Mouse (Mus musculus): ENCODE measurements around the gene Olfr479. TPM values are rescaled to one million over a fixed set of nuclear protein-coding genes. Genes with fewer than 3 reads are reported as not detected.
"Not testable (repeated sequence)": the region's sequence is repeated elsewhere in the genome, so short reads cannot be mapped to it uniquely, and the experiment has no call there.

The Olfr479 gene
- polyA plus RNA-seq (2014; fragmentation: Nextera tagmentation; extraction: Ambion mirVana) = not detected in 2 replicates

- Histone ChIP-seq H3K4me2 (replicated peaks; ENCODE audit: low read depth, low read length) (no peak within 1 kb of the TSS), H3K27me3 (ENCODE audit: control insufficient read depth, insufficient read depth, low read length) (no peaks in the 10 kb centered on the region), H3K9me3 (ENCODE audit: control insufficient read depth, low read length) (no peaks in the 10 kb centered on the region), H3K4me1 (replicated peaks; ENCODE audit: control insufficient read depth, insufficient read depth, low read length) (no peaks in the 10 kb centered on the region), H3K36me3 (ENCODE audit: control insufficient read depth, insufficient read depth, low read length) (no peaks in the 10 kb centered on the region), H3K27ac (ENCODE audit: low read depth, low read length) (no peak within 1 kb of the TSS), H3K4me3 (ENCODE audit: low read depth, low read length) (no peak within 1 kb of the TSS), H3K9ac (ENCODE audit: low read depth, low read length) (no peak within 1 kb of the TSS)
- ATAC-seq (ENCODE audit: low FRiP score) (no peak), DNase-seq (ENCODE audit: low spot score) (no peak)
- 91% methylated on average over 2 of the region's 2 CpGs for WGBS
Measured at GRCm38 (mm10) chr7:108050393-108050792, at the start of gene Olfr479. Gene Olfr479 (plus strand): TSS chr7:108050693.

GRCm38 (mm10) chr7:108014256-108014655 lies 36.2 kb upstream of the Olfr479 start:
- H3K4me3 ChIP-seq (ENCODE audit: low read depth, low read length); H3K36me3 ChIP-seq (ENCODE audit: control insufficient read depth, insufficient read depth, low read length); H3K9ac ChIP-seq (ENCODE audit: low read depth, low read length); H3K4me1 ChIP-seq (replicated peaks; ENCODE audit: control insufficient read depth, insufficient read depth, low read length); DNase-seq (ENCODE audit: low spot score); H3K4me2 ChIP-seq (replicated peaks; ENCODE audit: low read depth, low read length); ATAC-seq (ENCODE audit: low FRiP score); H3K27ac ChIP-seq (ENCODE audit: low read depth, low read length); H3K9me3 ChIP-seq (ENCODE audit: control insufficient read depth, low read length); H3K27me3 ChIP-seq (ENCODE audit: control insufficient read depth, insufficient read depth, low read length): not testable (repeated sequence)

- 86% methylated on average over 3 of the region's 3 CpGs for WGBS
- Histone ChIP-seq H3K4me3 (ENCODE audit: low read depth, low read length) (no peak within 1 kb of the TSS), H3K36me3 (ENCODE audit: control insufficient read depth, insufficient read depth, low read length) (no peaks in the 10 kb centered on the region), H3K27ac (ENCODE audit: low read depth, low read length) (no peak within 1 kb of the TSS), H3K4me2 (replicated peaks; ENCODE audit: low read depth, low read length) (no peak within 1 kb of the TSS), H3K9me3 (ENCODE audit: control insufficient read depth, low read length) (no peaks in the 10 kb centered on the region), H3K27me3 (ENCODE audit: control insufficient read depth, insufficient read depth, low read length) (no peaks in the 10 kb centered on the region), H3K4me1 (replicated peaks; ENCODE audit: control insufficient read depth, insufficient read depth, low read length) (no peaks in the 10 kb centered on the region), H3K9ac (ENCODE audit: low read depth, low read length) (no peak within 1 kb of the TSS)
- DNase-seq (ENCODE audit: low spot score) = no peak
- no peak for ATAC-seq (ENCODE audit: low FRiP score)
Measured at GRCm38 (mm10) chr7:108033889-108034288, 16.6 kb upstream of the Olfr479 start, which contains the start of gene Olfr478. Gene Olfr478 (minus strand): TSS chr7:108033989.

GRCm38 (mm10) chr7:108067246-108067645 lies 16.8 kb downstream of the Olfr479 start, which contains the start of gene Olfr480:
Gene Olfr480 (minus strand): TSS chr7:108067346.
- no peaks in the 10 kb centered on the region for H3K9me3 ChIP-seq (ENCODE audit: control insufficient read depth, low read length)
- 93% methylated on average over 1 of the region's 1 CpGs for WGBS

GRCm38 (mm10) chr7:108079555-108079954 lies 29.1 kb downstream of the Olfr479 start, which contains the start of gene Olfr481:
Gene Olfr481 (plus strand): TSS chr7:108079855.
- H3K4me3 ChIP-seq (ENCODE audit: low read depth, low read length) = no peak within 1 kb of the TSS
- no peaks in the 10 kb centered on the region for H3K4me1 ChIP-seq (replicated peaks; ENCODE audit: control insufficient read depth, insufficient read depth, low read length)
- no peak for ATAC-seq (ENCODE audit: low FRiP score)

More at GRCm38 (mm10) chr7:108067246-108067645, 16.8 kb downstream of the Olfr479 start, which contains the start of gene Olfr480:
- no peak for ATAC-seq (ENCODE audit: low FRiP score)
- H3K36me3 ChIP-seq (ENCODE audit: control insufficient read depth, insufficient read depth, low read length) = no peaks in the 10 kb centered on the region
- DNase-seq (ENCODE audit: low spot score) = no peak
- no peaks in the 10 kb centered on the region for H3K27me3 ChIP-seq (ENCODE audit: control insufficient read depth, insufficient read depth, low read length)
- no peak within 1 kb of the TSS for H3K27ac ChIP-seq (ENCODE audit: low read depth, low read length)
- H3K4me2 ChIP-seq (replicated peaks; ENCODE audit: low read depth, low read length) = no peak within 1 kb of the TSS
- no peak within 1 kb of the TSS for H3K9ac ChIP-seq (ENCODE audit: low read depth, low read length)
- H3K4me1 ChIP-seq (replicated peaks; ENCODE audit: control insufficient read depth, insufficient read depth, low read length) = no peaks in the 10 kb centered on the region
- H3K4me3 ChIP-seq (ENCODE audit: low read depth, low read length) = no peak within 1 kb of the TSS

GRCm38 (mm10) chr7:108097486-108097885 lies 47.0 kb downstream of the Olfr479 start, which contains the start of gene Olfr482:
Gene Olfr482 (minus strand): TSS chr7:108097586.
- WGBS = 93% methylated on average over 1 of the region's 1 CpGs
- Histone ChIP-seq H3K27me3 (ENCODE audit: control insufficient read depth, insufficient read depth, low read length) (no peaks in the 10 kb centered on the region), H3K4me3 (ENCODE audit: low read depth, low read length) (no peak within 1 kb of the TSS), H3K36me3 (ENCODE audit: control insufficient read depth, insufficient read depth, low read length) (no peaks in the 10 kb centered on the region), H3K9me3 (ENCODE audit: control insufficient read depth, low read length) (no peaks in the 10 kb centered on the region), H3K4me2 (replicated peaks; ENCODE audit: low read depth, low read length) (no peak within 1 kb of the TSS), H3K4me1 (replicated peaks; ENCODE audit: control insufficient read depth, insufficient read depth, low read length) (no peaks in the 10 kb centered on the region), H3K9ac (ENCODE audit: low read depth, low read length) (no peak within 1 kb of the TSS), H3K27ac (ENCODE audit: low read depth, low read length) (no peak within 1 kb of the TSS)
- ATAC-seq (ENCODE audit: low FRiP score) = no peak
- no peak for DNase-seq (ENCODE audit: low spot score)

More at GRCm38 (mm10) chr7:108079555-108079954, 29.1 kb downstream of the Olfr479 start, which contains the start of gene Olfr481:
- Histone ChIP-seq H3K9ac (ENCODE audit: low read depth, low read length) (no peak within 1 kb of the TSS), H3K4me2 (replicated peaks; ENCODE audit: low read depth, low read length) (no peak within 1 kb of the TSS), H3K9me3 (ENCODE audit: control insufficient read depth, low read length) (no peaks in the 10 kb centered on the region), H3K27ac (ENCODE audit: low read depth, low read length) (no peak within 1 kb of the TSS), H3K36me3 (ENCODE audit: control insufficient read depth, insufficient read depth, low read length) (no peaks in the 10 kb centered on the region), H3K27me3 (ENCODE audit: control insufficient read depth, insufficient read depth, low read length) (no peaks in the 10 kb centered on the region)
- DNase-seq (ENCODE audit: low spot score) = no peak

- DNase-seq (ENCODE audit: low spot score) (no peak), ATAC-seq (ENCODE audit: low FRiP score) (no peak)
- no peak within 1 kb of the TSS for H3K27ac ChIP-seq (ENCODE audit: low read depth, low read length)
- no peaks in the 10 kb centered on the region for H3K36me3 ChIP-seq (ENCODE audit: control insufficient read depth, insufficient read depth, low read length)
- H3K9me3 ChIP-seq (ENCODE audit: control insufficient read depth, low read length) = no peaks in the 10 kb centered on the region
- H3K9ac ChIP-seq (ENCODE audit: low read depth, low read length) = no peak within 1 kb of the TSS
- H3K4me3 ChIP-seq (ENCODE audit: low read depth, low read length) = no peak within 1 kb of the TSS
- 86% methylated on average over 1 of the region's 1 CpGs for WGBS
- H3K4me1 ChIP-seq (replicated peaks; ENCODE audit: control insufficient read depth, insufficient read depth, low read length) = no peaks in the 10 kb centered on the region
- no peak within 1 kb of the TSS for H3K4me2 ChIP-seq (replicated peaks; ENCODE audit: low read depth, low read length)
- no peaks in the 10 kb centered on the region for H3K27me3 ChIP-seq (ENCODE audit: control insufficient read depth, insufficient read depth, low read length)
Measured at GRCm38 (mm10) chr7:108100549-108100948, 50.1 kb downstream of the Olfr479 start, which contains the start of gene Olfr483. Gene Olfr483 (plus strand): TSS chr7:108100849.

Other genes with a start within 250 kb of the Olfr479 start
- gene Ovch2, start 249.5 kb upstream of the Olfr479 start, polyA plus RNA-seq (2014; fragmentation: Nextera tagmentation; extraction: Ambion mirVana) = not detected in 2 replicates
- gene Olfr467, start 238.4 kb upstream of the Olfr479 start, polyA plus RNA-seq (2014; fragmentation: Nextera tagmentation; extraction: Ambion mirVana) = not detected in 2 replicates
- not detected in 2 replicates for gene Olfr469, start 225.2 kb upstream of the Olfr479 start, polyA plus RNA-seq (2014; fragmentation: Nextera tagmentation; extraction: Ambion mirVana)
- gene Olfr470, start 203.2 kb upstream of the Olfr479 start, polyA plus RNA-seq (2014; fragmentation: Nextera tagmentation; extraction: Ambion mirVana) = not detected in 2 replicates
- not detected in 2 replicates for gene Olfr472, start 152.8 kb upstream of the Olfr479 start, polyA plus RNA-seq (2014; fragmentation: Nextera tagmentation; extraction: Ambion mirVana)
- gene Olfr473, start 120.2 kb upstream of the Olfr479 start, polyA plus RNA-seq (2014; fragmentation: Nextera tagmentation; extraction: Ambion mirVana) = not detected in 2 replicates
- gene Olfr474, start 96.0 kb upstream of the Olfr479 start, polyA plus RNA-seq (2014; fragmentation: Nextera tagmentation; extraction: Ambion mirVana) = not detected in 2 replicates
- gene Olfr476, start 85.9 kb upstream of the Olfr479 start, polyA plus RNA-seq (2014; fragmentation: Nextera tagmentation; extraction: Ambion mirVana) = not detected in 2 replicates
- gene Olfr477, start 64.0 kb upstream of the Olfr479 start, polyA plus RNA-seq (2014; fragmentation: Nextera tagmentation; extraction: Ambion mirVana) = not detected in 2 replicates
- not detected in 2 replicates for gene Olfr478, start 16.7 kb upstream of the Olfr479 start, polyA plus RNA-seq (2014; fragmentation: Nextera tagmentation; extraction: Ambion mirVana)
- not detected in 2 replicates for gene Olfr480, start 16.7 kb downstream of the Olfr479 start, polyA plus RNA-seq (2014; fragmentation: Nextera tagmentation; extraction: Ambion mirVana)
- gene Olfr481, start 29.2 kb downstream of the Olfr479 start, polyA plus RNA-seq (2014; fragmentation: Nextera tagmentation; extraction: Ambion mirVana) = not detected in 2 replicates
- gene Olfr482, start 46.9 kb downstream of the Olfr479 start, polyA plus RNA-seq (2014; fragmentation: Nextera tagmentation; extraction: Ambion mirVana) = 0.07 TPM in 1 of 2 replicates, not detected in the other
- not detected in 2 replicates for gene Olfr483, start 50.2 kb downstream of the Olfr479 start, polyA plus RNA-seq (2014; fragmentation: Nextera tagmentation; extraction: Ambion mirVana)
- gene Olfr484, start 76.8 kb downstream of the Olfr479 start, polyA plus RNA-seq (2014; fragmentation: Nextera tagmentation; extraction: Ambion mirVana) = not detected in 2 replicates
- gene Olfr485, start 109.2 kb downstream of the Olfr479 start, polyA plus RNA-seq (2014; fragmentation: Nextera tagmentation; extraction: Ambion mirVana) = not detected in 2 replicates
- not detected in 2 replicates for gene Olfr486, start 122.0 kb downstream of the Olfr479 start, polyA plus RNA-seq (2014; fragmentation: Nextera tagmentation; extraction: Ambion mirVana)
- not detected in 2 replicates for gene Olfr487, start 163.9 kb downstream of the Olfr479 start, polyA plus RNA-seq (2014; fragmentation: Nextera tagmentation; extraction: Ambion mirVana)
- gene Olfr488, start 207.7 kb downstream of the Olfr479 start, polyA plus RNA-seq (2014; fragmentation: Nextera tagmentation; extraction: Ambion mirVana) = not detected in 2 replicates
- gene Olfr490, start 238.2 kb downstream of the Olfr479 start, polyA plus RNA-seq (2014; fragmentation: Nextera tagmentation; extraction: Ambion mirVana) = not detected in 2 replicates

Data from hindbrain, embryonic 11.5 days (tissue).